Mouse (Mus musculus): ENCODE measurements around the gene Reep3. TPM values are rescaled to one million over a fixed set of nuclear protein-coding genes. Genes with fewer than 3 reads are reported as not detected.

Reep3 gene
- polyA plus RNA-seq, 1 experiment from 2014 or later = 35.1 TPM

GRCm38 (mm10) chr10:67053475-67053874, 43.3 kb downstream of the Reep3 start:
- H3K27ac ChIP-seq = peak overlapping the region; percentile 62
- H3K36me3 ChIP-seq = 0 out of 2 replicates have a peak, but pooled peaks cover 6% of the 10 kb centered on the region
- no peak for DNase-seq (ENCODE audit: low spot score)
- no peaks in the 10 kb centered on the region for H3K27me3 ChIP-seq (ENCODE audit: insufficient read depth, poor library complexity, severe bottlenecking)
- H3K4me1 ChIP-seq (replicated peaks) = peaks cover 22% of the 10 kb centered on the region
- no peak overlapping the region for H3K4me3 ChIP-seq
- no peaks in the 10 kb centered on the region for H3K9me3 ChIP-seq
- WGBS = 31% methylated on average over 9 of the region's 9 CpGs

- H3K27ac ChIP-seq = no peak overlapping the region
- WGBS = 84% methylated on average over 9 of the region's 9 CpGs
- 0 out of 2 replicates have a peak, but pooled peaks cover 6% of the 10 kb centered on the region for H3K36me3 ChIP-seq
Measured at GRCm38 (mm10) chr10:67052429-67052828, 44.3 kb downstream of the Reep3 start.

GRCm38 (mm10) chr10:67051466-67051865, 45.3 kb downstream of the Reep3 start:
- Histone ChIP-seq H3K9me3 (no peaks in the 10 kb centered on the region), H3K4me1 (replicated peaks) (peaks cover 22% of the 10 kb centered on the region), H3K27me3 (ENCODE audit: insufficient read depth, poor library complexity, severe bottlenecking) (no peaks in the 10 kb centered on the region), H3K27ac (no peak overlapping the region), H3K4me3 (no peak overlapping the region), H3K36me3 (0 out of 2 replicates have a peak, but pooled peaks cover 6% of the 10 kb centered on the region)
- 74% methylated on average over 5 of the region's 5 CpGs for WGBS
- DNase-seq (ENCODE audit: low spot score) = no peak

More at GRCm38 (mm10) chr10:67052429-67052828, 44.3 kb downstream of the Reep3 start:
- peaks cover 22% of the 10 kb centered on the region for H3K4me1 ChIP-seq (replicated peaks)
- H3K9me3 ChIP-seq = no peaks in the 10 kb centered on the region
- DNase-seq (ENCODE audit: low spot score) = no peak
- no peaks in the 10 kb centered on the region for H3K27me3 ChIP-seq (ENCODE audit: insufficient read depth, poor library complexity, severe bottlenecking)
- no peak overlapping the region for H3K4me3 ChIP-seq

- no peaks in the 10 kb centered on the region for H3K27me3 ChIP-seq (ENCODE audit: insufficient read depth, poor library complexity, severe bottlenecking)
- no peak overlapping the region for H3K27ac ChIP-seq
- no peak overlapping the region for H3K4me3 ChIP-seq
- peaks cover 21% of the 10 kb centered on the region for H3K4me1 ChIP-seq (replicated peaks)
- H3K36me3 ChIP-seq = 0 out of 2 replicates have a peak, but pooled peaks cover 6% of the 10 kb centered on the region
- H3K9me3 ChIP-seq = no peaks in the 10 kb centered on the region
- DNase-seq (ENCODE audit: low spot score) = no peak
- 70% methylated on average over 7 of the region's 7 CpGs for WGBS
Measured at GRCm38 (mm10) chr10:67050766-67051165, 46.0 kb downstream of the Reep3 start.

GRCm38 (mm10) chr10:67049621-67050020, 47.1 kb downstream of the Reep3 start:
- H3K9me3 ChIP-seq = no peaks in the 10 kb centered on the region
- H3K27me3 ChIP-seq (ENCODE audit: insufficient read depth, poor library complexity, severe bottlenecking) = no peaks in the 10 kb centered on the region
- H3K4me3 ChIP-seq = no peak overlapping the region
- H3K4me1 ChIP-seq (replicated peaks) = peaks cover 26% of the 10 kb centered on the region
- H3K36me3 ChIP-seq = 0 out of 2 replicates have a peak, but pooled peaks cover 6% of the 10 kb centered on the region
- no peak overlapping the region for H3K27ac ChIP-seq
- no peak for DNase-seq (ENCODE audit: low spot score)
- 93% methylated on average over 7 of the region's 7 CpGs for WGBS

GRCm38 (mm10) chr10:67048871-67049615, 47.7 kb downstream of the Reep3 start:
- Histone ChIP-seq H3K4me1 (replicated peaks) (peaks cover 28% of the 10 kb centered on the region), H3K9me3 (no peaks in the 10 kb centered on the region), H3K27me3 (ENCODE audit: insufficient read depth, poor library complexity, severe bottlenecking) (no peaks in the 10 kb centered on the region), H3K4me3 (no peak overlapping the region), H3K36me3 (0 out of 2 replicates have a peak, but pooled peaks cover 6% of the 10 kb centered on the region), H3K27ac (no peak overlapping the region)
- no peak for DNase-seq (ENCODE audit: low spot score)
- WGBS = 95% methylated on average over 13 of the region's 13 CpGs

- WGBS = 87% methylated on average over 18 of the region's 18 CpGs
- Histone ChIP-seq H3K27ac (no peak overlapping the region), H3K4me3 (no peak overlapping the region), H3K4me1 (replicated peaks) (peaks cover 32% of the 10 kb centered on the region), H3K27me3 (ENCODE audit: insufficient read depth, poor library complexity, severe bottlenecking) (no peaks in the 10 kb centered on the region), H3K9me3 (no peaks in the 10 kb centered on the region), H3K36me3 (0 out of 2 replicates have a peak, but pooled peaks cover 10% of the 10 kb centered on the region)
- DNase-seq (ENCODE audit: low spot score) = no peak
Measured at GRCm38 (mm10) chr10:67047712-67048645, 48.8 kb downstream of the Reep3 start.

GRCm38 (mm10) chr10:67045192-67045899, 51.4 kb downstream of the Reep3 start:
- no peak for DNase-seq (ENCODE audit: low spot score)
- no peaks in the 10 kb centered on the region for H3K9me3 ChIP-seq
- WGBS = 77% methylated on average over 12 of the region's 12 CpGs
- 0 out of 2 replicates have a peak, but pooled peaks cover 10% of the 10 kb centered on the region for H3K36me3 ChIP-seq
- peaks cover 22% of the 10 kb centered on the region for H3K4me1 ChIP-seq (replicated peaks)
- H3K27ac ChIP-seq = no peak overlapping the region
- H3K4me3 ChIP-seq = no peak overlapping the region
- H3K27me3 ChIP-seq (ENCODE audit: insufficient read depth, poor library complexity, severe bottlenecking) = no peaks in the 10 kb centered on the region

- H3K4me1 ChIP-seq (replicated peaks) = peaks cover 22% of the 10 kb centered on the region
- no peak for DNase-seq (ENCODE audit: low spot score)
- no peak overlapping the region for H3K27ac ChIP-seq
- H3K4me3 ChIP-seq = no peak overlapping the region
- 0 out of 2 replicates have a peak, but pooled peaks cover 4% of the 10 kb centered on the region for H3K36me3 ChIP-seq
- H3K9me3 ChIP-seq = no peaks in the 10 kb centered on the region
- 77% methylated on average over 5 of the region's 5 CpGs for WGBS
- H3K27me3 ChIP-seq (ENCODE audit: insufficient read depth, poor library complexity, severe bottlenecking) = no peaks in the 10 kb centered on the region
Measured at GRCm38 (mm10) chr10:67044346-67044745, 52.4 kb downstream of the Reep3 start.

GRCm38 (mm10) chr10:67043236-67043635, 53.5 kb downstream of the Reep3 start:
- no peaks in the 10 kb centered on the region for H3K9me3 ChIP-seq
- WGBS = 83% methylated on average over 7 of the region's 7 CpGs
- H3K27ac ChIP-seq = peak overlapping the region; percentile 60
- 0 out of 2 replicates have a peak, but pooled peaks cover 9% of the 10 kb centered on the region for H3K36me3 ChIP-seq
- peaks cover 28% of the 10 kb centered on the region for H3K4me1 ChIP-seq (replicated peaks)
- no peak for DNase-seq (ENCODE audit: low spot score)
- H3K27me3 ChIP-seq (ENCODE audit: insufficient read depth, poor library complexity, severe bottlenecking) = no peaks in the 10 kb centered on the region
- H3K4me3 ChIP-seq = no peak overlapping the region

GRCm38 (mm10) chr10:67040410-67040809, 56.3 kb downstream of the Reep3 start:
- Histone ChIP-seq H3K9me3 (no peaks in the 10 kb centered on the region), H3K27ac (no peak overlapping the region), H3K36me3 (peaks cover 21% of the 10 kb centered on the region; the same call in 1 of the 2 replicates), H3K4me1 (replicated peaks) (peaks cover 27% of the 10 kb centered on the region), H3K27me3 (ENCODE audit: insufficient read depth, poor library complexity, severe bottlenecking) (no peaks in the 10 kb centered on the region), H3K4me3 (no peak overlapping the region)
- WGBS = 96% methylated on average over 3 of the region's 3 CpGs
- DNase-seq (ENCODE audit: low spot score) = no peak

GRCm38 (mm10) chr10:67039001-67039400, 57.7 kb downstream of the Reep3 start:
- no peaks in the 10 kb centered on the region for H3K9me3 ChIP-seq
- H3K4me1 ChIP-seq (replicated peaks) = peaks cover 22% of the 10 kb centered on the region
- H3K27me3 ChIP-seq (ENCODE audit: insufficient read depth, poor library complexity, severe bottlenecking) = no peaks in the 10 kb centered on the region
- WGBS = 82% methylated on average over 17 of the region's 17 CpGs
- no peak overlapping the region for H3K4me3 ChIP-seq
- H3K27ac ChIP-seq = no peak overlapping the region
- H3K36me3 ChIP-seq = peaks cover 21% of the 10 kb centered on the region; the same call in 1 of the 2 replicates
- DNase-seq (ENCODE audit: low spot score) = no peak

All from hindbrain, embryonic 10.5 days (tissue).